Mouse (Mus musculus) hindbrain, embryonic 15.5 days (tissue): ENCODE measurements around the gene Pipox. TPM values are rescaled to one million over a fixed set of nuclear protein-coding genes. Genes with fewer than 3 reads are reported as not detected.
A peak's percentile ranks its signal among the peaks of the same experiment; 100 is the strongest.

Source experiments
- ATAC-seq: fragments of 200-750 bp; cut with Nextera tagmentation; 2 replicates; pipeline ENCODE4 v1.8.0; 2017; ENCODE audit warnings: low read depth, moderate number of reproducible peaks, moderate TSS enrichment; ENCODE audit not compliant: low FRiP score
- H3K27ac ChIP-seq: fragments of 300-500 bp; sonication (generic); replicated peaks from 2 replicates; pipeline ENCODE4 v1.5.1; 2015; ENCODE audit warnings: mild to moderate bottlenecking, inconsistent platforms
- H3K27me3 ChIP-seq: fragments of 300-500 bp; sonication (generic); 2 replicates; pipeline ENCODE4 v1.6.1; 2015; ENCODE audit warnings: control low read depth, inconsistent platforms
- H3K36me3 ChIP-seq: fragments of 300-500 bp; sonication (generic); 2 replicates; pipeline ENCODE4 v1.6.1; 2015; ENCODE audit warnings: control low read depth, inconsistent platforms
- H3K4me1 ChIP-seq: fragments of 300-500 bp; sonication (generic); replicated peaks from 2 replicates; pipeline ENCODE4 v1.6.1; 2015; ENCODE audit warnings: control low read depth, inconsistent platforms
- H3K4me2 ChIP-seq: fragments of 300-500 bp; sonication (generic); 2 replicates; pipeline ENCODE4 v1.6.1; 2015; ENCODE audit warnings: moderate library complexity, mild to moderate bottlenecking, inconsistent platforms
- H3K4me3 ChIP-seq: fragments of 300-500 bp; sonication (generic); 2 replicates; pipeline ENCODE4 v1.5.1; 2015; ENCODE audit warnings: mild to moderate bottlenecking, inconsistent platforms
- H3K9ac ChIP-seq: fragments of 300-500 bp; sonication (generic); 2 replicates; pipeline ENCODE4 v1.6.1; 2015; ENCODE audit warnings: inconsistent platforms
- H3K9me3 ChIP-seq: fragments of 300-500 bp; sonication (generic); 2 replicates; pipeline ENCODE4 v1.6.1; 2016; ENCODE audit warnings: control low read depth, inconsistent platforms
- WGBS: fragments of 180-500 bp; shearing (Covaris S2); methylation state at CpG from one replicate; pipeline ENCODE4 v1.1.7; 2015; 5-methylcytosine and 5-hydroxymethylcytosine counted together
- polyA plus RNA-seq: library from polyadenylated mRNA; unstranded; fragments of >200 nt; fragmentation: Nextera tagmentation; extraction: Ambion mirVana; gene quantifications from 2 replicates; pipeline ENCODE4 v1.2.1, GENCODE M21; 2015

Gene Pipox
- 5.1 and 5.6 TPM in 2 replicates for polyA plus RNA-seq

DNA sequence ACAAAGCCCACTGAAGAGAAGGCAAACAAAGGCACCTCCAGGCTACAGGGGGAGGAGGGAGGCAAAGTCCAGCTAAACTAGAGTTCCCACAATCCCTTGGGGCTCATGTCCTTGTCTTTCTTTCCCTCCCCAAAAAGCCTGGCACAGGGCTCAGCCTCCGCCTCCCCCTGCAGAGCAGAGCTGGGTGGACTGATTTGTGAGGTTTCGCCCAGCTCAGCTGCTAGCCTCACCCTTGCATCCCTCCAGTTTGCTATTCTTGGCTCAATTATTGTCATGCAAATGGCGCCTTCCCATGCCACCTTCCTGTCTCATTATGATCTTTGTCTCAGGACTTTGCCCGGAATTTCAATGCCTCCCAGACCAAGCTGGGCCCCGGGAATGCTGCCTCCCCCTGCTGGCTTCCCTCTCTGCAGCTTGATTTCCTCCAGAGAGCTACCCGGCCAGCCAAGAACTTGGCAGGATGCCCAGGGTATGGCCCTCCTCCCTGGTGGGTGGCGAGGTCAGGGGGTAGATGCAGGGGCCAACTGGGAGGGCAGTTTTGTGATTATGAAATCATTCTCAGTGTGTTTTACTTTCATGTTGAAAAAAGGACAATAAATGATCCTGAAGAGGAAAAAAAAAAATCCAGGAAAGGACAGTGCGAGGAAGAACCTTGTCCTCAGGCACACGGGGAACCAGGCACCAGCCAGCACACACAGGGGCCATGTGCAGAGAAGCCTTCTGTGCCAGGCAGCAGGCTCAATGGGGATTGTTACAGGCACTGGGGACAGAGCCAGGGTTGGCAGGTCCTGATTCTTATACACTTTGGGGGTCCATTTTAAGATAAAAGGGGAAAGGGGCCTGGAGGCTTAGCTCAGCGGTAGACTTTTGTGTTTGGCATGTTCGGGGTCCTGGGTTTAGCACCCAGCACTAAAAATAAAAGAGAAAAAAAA is at the start of gene Pipox:
Pipox (minus strand) TSS at position 310 of the 932 bp plus-strand sequence.
- 0 out of 2 replicates have a peak, but pooled peaks cover 3% of the 10 kb centered on the region for H3K27me3 ChIP-seq
- H3K4me1 ChIP-seq: peaks cover 76% of the 10 kb centered on the region

GRCm38 (mm10) chr11:77942230-77942629 is 48.3 kb upstream of the Pipox start:
- peaks cover 6% of the 10 kb centered on the region; the same call in 1 of the 2 replicates for H3K27me3 ChIP-seq
- peak overlapping the region; percentile 60 for H3K27ac ChIP-seq
- peak; percentile 54; the same call in 1 of the 2 replicates for ATAC-seq
- peak overlapping the region; percentile 6; the same call in 1 of the 2 replicates for H3K9ac ChIP-seq
- WGBS: 10% methylated on average over 5 of the region's 5 CpGs
- H3K4me1 ChIP-seq: peaks cover 38% of the 10 kb centered on the region
- H3K36me3 ChIP-seq: no peaks in the 10 kb centered on the region
- no peak overlapping the region for H3K4me3 ChIP-seq
- no peaks in the 10 kb centered on the region for H3K9me3 ChIP-seq
- no peak overlapping the region for H3K4me2 ChIP-seq

More for the DNA sequence above, at the start of gene Pipox:
- Histone ChIP-seq H3K9me3 (no peaks in the 10 kb centered on the region), H3K36me3 (no peaks in the 10 kb centered on the region), H3K4me3 (0 out of 2 replicates have a peak within 1 kb of the TSS, but pooled peaks have one; percentile 3), H3K9ac (no peak within 1 kb of the TSS; the same call in 1 of the 2 replicates), H3K4me2 (peak within 1 kb of the TSS; percentile 14), H3K27ac (peak within 1 kb of the TSS; percentile 78)
- 9% methylated on average over 11 of the region's 11 CpGs for WGBS
- ATAC-seq: peak; percentile 85

DNA sequence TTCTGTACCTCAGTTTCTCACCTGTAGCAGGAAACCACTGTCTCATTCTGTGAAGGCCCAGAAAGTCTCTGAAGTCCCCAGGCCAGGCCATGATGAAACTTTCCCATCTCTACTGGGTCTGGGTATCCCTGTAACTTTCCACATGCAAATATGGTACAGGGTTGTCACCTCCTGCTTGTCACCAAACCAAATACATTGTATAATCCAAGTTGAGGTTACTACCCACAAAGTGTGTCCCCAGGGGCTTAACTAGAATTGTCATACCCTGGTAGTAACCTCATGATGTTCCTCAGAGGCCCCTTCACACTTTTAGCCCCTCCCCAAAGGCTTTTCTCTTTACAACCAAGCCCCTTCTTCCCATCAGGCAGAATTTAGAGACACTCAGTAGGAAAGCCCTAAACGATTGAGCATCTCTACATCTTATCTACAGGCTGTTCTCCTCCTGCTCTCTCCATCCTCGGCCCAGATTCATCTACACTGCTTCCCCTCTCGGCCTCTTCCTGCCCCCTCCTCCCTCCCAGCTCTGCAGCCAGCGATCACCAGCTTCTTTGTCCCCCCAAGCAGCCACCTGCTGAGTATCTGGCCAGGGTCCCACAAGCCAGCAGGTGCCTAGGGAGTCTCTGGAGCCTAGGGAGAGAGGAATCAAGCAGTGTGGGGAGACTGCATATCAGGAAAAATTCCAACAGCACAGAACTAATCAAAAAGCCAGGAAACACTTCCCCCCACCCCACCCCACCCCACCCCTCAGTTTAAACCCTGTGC is 43.9 kb upstream of the Pipox start:
- H3K27ac ChIP-seq: no peak overlapping the region
- peaks cover 77% of the 10 kb centered on the region for H3K4me1 ChIP-seq
- peak overlapping the region; percentile 12; the same call in 1 of the 2 replicates for H3K4me2 ChIP-seq
- H3K9ac ChIP-seq: no peak overlapping the region
- H3K27me3 ChIP-seq: peaks cover 5% of the 10 kb centered on the region; the same call in 1 of the 2 replicates
- no peaks in the 10 kb centered on the region for H3K36me3 ChIP-seq
- ATAC-seq: no peak
- H3K9me3 ChIP-seq: no peaks in the 10 kb centered on the region
- no peak overlapping the region for H3K4me3 ChIP-seq
- 13% methylated on average over 4 of the region's 4 CpGs for WGBS

DNA sequence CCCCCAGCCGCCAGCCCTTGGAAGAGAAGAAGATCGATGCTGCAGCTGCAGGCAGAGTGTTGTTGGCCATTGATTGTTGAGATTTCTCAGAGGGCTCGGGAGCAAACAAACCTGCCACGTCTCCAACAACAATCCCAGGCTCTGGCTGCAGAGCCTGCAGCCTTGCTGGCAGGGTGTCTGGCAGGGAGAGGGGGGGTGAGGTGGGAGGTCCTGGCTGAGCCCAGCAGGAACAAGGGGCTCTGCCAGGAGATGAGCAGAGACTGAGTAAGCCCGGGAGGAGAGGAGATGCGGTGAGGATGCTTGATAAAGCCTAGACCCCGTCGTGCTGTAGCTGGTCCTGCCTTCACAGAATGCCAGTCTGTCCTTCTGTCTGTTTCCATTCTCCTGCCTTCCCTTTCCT is 43.0 kb upstream of the Pipox start:
- WGBS: 10% methylated on average over 8 of the region's 8 CpGs
- Histone ChIP-seq H3K9ac (peak overlapping the region; percentile 14; the same call in 1 of the 2 replicates), H3K4me3 (peak overlapping the region; percentile 2; the same call in 1 of the 2 replicates), H3K27ac (peak overlapping the region; percentile 28; the same call in 1 of the 2 replicates), H3K27me3 (peaks cover 9% of the 10 kb centered on the region; the same call in 1 of the 2 replicates), H3K4me2 (peak overlapping the region; percentile 67), H3K4me1 (peaks cover 78% of the 10 kb centered on the region), H3K36me3 (no peaks in the 10 kb centered on the region), H3K9me3 (no peaks in the 10 kb centered on the region)
- ATAC-seq: no peak

- H3K4me1 ChIP-seq: peaks cover 90% of the 10 kb centered on the region
- peaks cover 9% of the 10 kb centered on the region; the same call in 1 of the 2 replicates for H3K27me3 ChIP-seq
Measured at GRCm38 (mm10) chr11:77934568-77935311, 40.8 kb upstream of the Pipox start.

DNA sequence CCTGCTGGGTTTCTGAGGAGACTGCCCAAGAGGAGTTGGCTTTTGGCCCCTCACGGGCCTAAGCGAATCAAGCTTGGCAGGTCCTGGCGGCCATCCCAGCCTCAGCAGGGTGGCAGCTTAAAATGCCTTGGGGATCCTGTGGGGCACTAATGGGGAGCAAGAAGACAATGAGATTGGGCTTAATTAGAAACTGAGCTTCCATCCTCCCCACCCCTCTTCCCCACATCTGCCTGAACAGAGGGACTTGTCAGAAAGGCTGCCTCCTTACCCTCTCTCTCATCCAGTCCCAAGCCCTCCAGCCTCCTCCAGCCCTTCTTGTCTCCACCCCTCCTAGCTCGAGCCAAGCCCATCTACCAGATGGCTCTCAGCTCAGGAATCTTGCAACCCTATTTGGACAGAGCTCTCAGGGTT is 40.2 kb upstream of the Pipox start:
- Histone ChIP-seq H3K27ac (peak overlapping the region; percentile 95), H3K9ac (peak overlapping the region; percentile 77), H3K4me1 (peaks cover 91% of the 10 kb centered on the region), H3K4me3 (peak overlapping the region; percentile 86), H3K9me3 (no peaks in the 10 kb centered on the region), H3K36me3 (no peaks in the 10 kb centered on the region), H3K27me3 (peaks cover 9% of the 10 kb centered on the region; the same call in 1 of the 2 replicates), H3K4me2 (peak overlapping the region; percentile 67)
- no peak for ATAC-seq
- WGBS: 14% methylated on average over 4 of the region's 4 CpGs

More at GRCm38 (mm10) chr11:77934568-77935311, 40.8 kb upstream of the Pipox start:
- 46% methylated on average over 5 of the region's 5 CpGs for WGBS
- H3K4me2 ChIP-seq: peak overlapping the region; percentile 67
- peak overlapping the region; percentile 95 for H3K27ac ChIP-seq
- H3K36me3 ChIP-seq: no peaks in the 10 kb centered on the region
- H3K9ac ChIP-seq: peak overlapping the region; percentile 77; the same call in 1 of the 2 replicates
- H3K9me3 ChIP-seq: no peaks in the 10 kb centered on the region
- ATAC-seq: no peak
- H3K4me3 ChIP-seq: peak overlapping the region; percentile 86

- H3K9ac ChIP-seq: peak overlapping the region; percentile 77
- H3K4me2 ChIP-seq: peak overlapping the region; percentile 67
- H3K4me3 ChIP-seq: peak overlapping the region; percentile 86
- peaks cover 81% of the 10 kb centered on the region for H3K4me1 ChIP-seq
- WGBS: 38% methylated on average over 5 of the region's 5 CpGs
- ATAC-seq: no peak
- no peaks in the 10 kb centered on the region for H3K9me3 ChIP-seq
- H3K36me3 ChIP-seq: no peaks in the 10 kb centered on the region
- peaks cover 9% of the 10 kb centered on the region; the same call in 1 of the 2 replicates for H3K27me3 ChIP-seq
- peak overlapping the region; percentile 95 for H3K27ac ChIP-seq
Measured at GRCm38 (mm10) chr11:77932576-77932975, 38.7 kb upstream of the Pipox start.

- ATAC-seq: no peak
- Histone ChIP-seq H3K27me3 (peaks cover 9% of the 10 kb centered on the region; the same call in 1 of the 2 replicates), H3K9ac (peak overlapping the region; percentile 77), H3K27ac (peak overlapping the region; percentile 95), H3K4me2 (peak overlapping the region; percentile 67), H3K36me3 (no peaks in the 10 kb centered on the region), H3K4me3 (peak overlapping the region; percentile 86), H3K9me3 (no peaks in the 10 kb centered on the region), H3K4me1 (peaks cover 79% of the 10 kb centered on the region)
- WGBS: under 1% methylated on average over 41 of the region's 41 CpGs
Measured at GRCm38 (mm10) chr11:77931541-77932433, 37.9 kb upstream of the Pipox start.

DNA sequence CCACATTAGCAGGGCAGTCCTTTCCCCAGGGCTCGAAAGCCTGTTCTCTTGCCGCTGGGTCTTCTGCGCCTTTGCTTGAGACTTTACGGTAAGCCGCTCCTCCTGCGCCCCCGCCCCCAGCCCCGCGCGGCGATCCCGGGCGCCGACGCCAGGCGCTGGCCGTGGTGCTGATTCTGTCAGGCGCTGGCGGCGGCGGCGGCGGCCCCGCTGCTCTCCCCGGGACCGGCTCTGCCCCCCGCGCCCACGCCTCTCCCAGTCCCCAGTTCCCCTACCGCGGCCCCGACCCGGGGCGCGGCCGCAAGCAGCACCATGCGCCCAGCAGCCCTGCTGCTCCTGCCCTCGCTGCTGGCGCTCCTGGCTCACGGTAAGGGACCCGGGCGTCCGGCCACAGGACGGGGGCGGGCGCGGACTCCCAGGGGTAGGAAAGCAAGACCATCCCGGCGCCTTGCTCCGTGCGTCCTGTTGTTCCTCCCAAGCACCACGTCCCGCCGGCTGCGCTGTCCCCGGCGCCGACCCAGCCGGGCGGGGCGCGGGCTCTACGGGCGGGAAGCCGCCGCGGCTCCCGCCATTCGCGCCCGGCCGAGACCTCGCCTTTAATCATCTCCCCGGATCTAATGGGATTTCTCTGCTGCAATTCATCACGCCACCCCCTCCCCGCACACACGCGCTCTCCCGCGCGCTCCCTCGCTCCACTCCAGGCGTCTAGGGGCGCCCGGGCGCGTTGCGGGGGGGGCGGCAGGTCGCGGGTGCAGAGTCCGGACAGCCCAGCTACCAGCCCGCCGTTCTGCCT is 37.0 kb upstream of the Pipox start, which contains the start of gene Sez6:
Sez6 (plus strand) TSS at position 50 of the 790 bp plus-strand sequence.
- ATAC-seq: peak; percentile 74
- H3K4me2 ChIP-seq: peak within 1 kb of the TSS; percentile 67
- H3K4me3 ChIP-seq: peak within 1 kb of the TSS; percentile 86
- peak within 1 kb of the TSS; percentile 95 for H3K27ac ChIP-seq
- H3K9me3 ChIP-seq: no peaks in the 10 kb centered on the region
- H3K36me3 ChIP-seq: no peaks in the 10 kb centered on the region
- peaks cover 79% of the 10 kb centered on the region for H3K4me1 ChIP-seq
- WGBS: under 1% methylated on average over 88 of the region's 94 CpGs
- H3K9ac ChIP-seq: peak within 1 kb of the TSS; percentile 77
- H3K27me3 ChIP-seq: peaks cover 7% of the 10 kb centered on the region; the same call in 1 of the 2 replicates
